Mouse (Mus musculus): ENCODE measurements around the gene Phip.

- no peak for TF ChIP-seq E2F4 (IDR thresholded peaks at IDR 0.05; ENCODE audit: insufficient read depth)
- TF ChIP-seq POLR2A (IDR thresholded peaks at IDR 0.05; ENCODE audit: insufficient read length, low read depth), result no peak
These were observed 146.2 kb downstream of the Phip start, which contains the start of gene Irak1bp1 for GRCm38 (mm10) chr9:82829007-82829689.
